Mouse (Mus musculus) layer of hippocampus, adult 18-20 months (tissue): Measurements from ENCODE around the gene Gpx4. TPM values are rescaled to one million over a fixed set of nuclear protein-coding genes. Genes with fewer than 3 reads are reported as not detected.

Experiments
- DNase-seq, 2 experiments: peaks; one replicate each; pipeline ENCODE4 v3.0.0; 2022; ENCODE audit warnings: low spot score in 2 of 2
- total RNA-seq, 2 experiments: library from RNA; stranded (reverse); gene quantifications; 2 replicates each; pipeline ENCODE4 v1.2.3; 2021

Gpx4 gene
- total RNA-seq, 2 experiments from 2014 or later = 509 to 545 TPM

GRCm38 (mm10) chr10:80072623-80073489, 25.9 kb downstream of the Gpx4 start:
- DNase-seq = no peak

GRCm38 (mm10) chr10:80074813-80075601, 28.0 kb downstream of the Gpx4 start:
- peak; percentile 32 to 63 for DNase-seq

GRCm38 (mm10) chr10:80075924-80076323, 29.0 kb downstream of the Gpx4 start:
- no peak for DNase-seq

- DNase-seq = no peak
These were observed 29.4 kb downstream of the Gpx4 start for GRCm38 (mm10) chr10:80076386-80076785.

- no peak for DNase-seq
These were observed 30.3 kb downstream of the Gpx4 start for GRCm38 (mm10) chr10:80077312-80077711.

- DNase-seq = no peak
These were observed 31.4 kb downstream of the Gpx4 start for GRCm38 (mm10) chr10:80078366-80078765.

GRCm38 (mm10) chr10:80080396-80081070, 33.6 kb downstream of the Gpx4 start:
- DNase-seq = no peak

GRCm38 (mm10) chr10:80081075-80081474, 34.1 kb downstream of the Gpx4 start:
- no peak for DNase-seq

GRCm38 (mm10) chr10:80084817-80085487, 38.0 kb downstream of the Gpx4 start:
- DNase-seq = peak in 1 of 2 experiments; percentile 34

GRCm38 (mm10) chr10:80086847-80087246, 39.9 kb downstream of the Gpx4 start:
- no peak for DNase-seq

- no peak for DNase-seq
These were observed 40.5 kb downstream of the Gpx4 start for GRCm38 (mm10) chr10:80087483-80087882.

GRCm38 (mm10) chr10:80089146-80089545, 42.2 kb downstream of the Gpx4 start:
- no peak for DNase-seq

- DNase-seq = no peak
These were observed 44.6 kb downstream of the Gpx4 start for GRCm38 (mm10) chr10:80091527-80091926.

GRCm38 (mm10) chr10:80092690-80093089, 45.7 kb downstream of the Gpx4 start:
- DNase-seq = no peak

- no peak for DNase-seq
These were observed 47.1 kb downstream of the Gpx4 start for GRCm38 (mm10) chr10:80094085-80094484.

GRCm38 (mm10) chr10:80094684-80095083, 47.7 kb downstream of the Gpx4 start:
- DNase-seq = no peak

- DNase-seq = no peak
These were observed 48.6 kb downstream of the Gpx4 start for GRCm38 (mm10) chr10:80095547-80095946.

GRCm38 (mm10) chr10:80097275-80097674, 50.3 kb downstream of the Gpx4 start:
- no peak for DNase-seq

- DNase-seq = no peak
These were observed 51.7 kb downstream of the Gpx4 start for GRCm38 (mm10) chr10:80098630-80099029.

- DNase-seq = no peak
These were observed 54.0 kb downstream of the Gpx4 start for GRCm38 (mm10) chr10:80100982-80101381.
